Mouse (Mus musculus): ENCODE results near the gene Ier5. TPM values are rescaled to one million over a fixed set of nuclear protein-coding genes. Genes with fewer than 3 reads are reported as not detected.

The Ier5 gene
- polyA plus RNA-seq, 1 experiment, result 21.1 TPM

GRCm38 (mm10) chr1:155124397-155124796 lies 25.0 kb upstream of the Ier5 start:
- H3ac ChIP-seq (ENCODE audit: control insufficient read depth, insufficient read length), result no peak overlapping the region
- H3K4me3 ChIP-seq, result no peak overlapping the region
- no peaks in the 10 kb centered on the region for H3K79me2 ChIP-seq (ENCODE audit: control insufficient read depth, insufficient read depth)
- no peaks in the 10 kb centered on the region for H3K27me3 ChIP-seq (ENCODE audit: control insufficient read depth, insufficient read depth, insufficient read length)
- TF ChIP-seq REST (IDR thresholded peaks at IDR 0.05; ENCODE audit: insufficient read depth, insufficient read length) (no peak), TCF12 (IDR thresholded peaks at IDR 0.05; ENCODE audit: insufficient read depth, poor library complexity, severe bottlenecking) (no peak), MYOD1 (IDR thresholded peaks at IDR 0.05; ENCODE audit: control insufficient read depth in 1 of 3, insufficient read length in 2 of 3, low read depth in 2 of 3) (no peak), CEBPB (IDR thresholded peaks at IDR 0.05; ENCODE audit: insufficient read depth, poor library complexity, severe bottlenecking) (no peak), USF1 (IDR thresholded peaks at IDR 0.05; ENCODE audit: low read depth) (no peak), MAX (IDR thresholded peaks at IDR 0.05; ENCODE audit: low read depth) (no peak), POLR2AphosphoS2 (IDR thresholded peaks at IDR 0.05; ENCODE audit: insufficient read length, low read depth) (no peak)
- H3K4me2 ChIP-seq (ENCODE audit: low read depth), result no peak overlapping the region
- no peaks in the 10 kb centered on the region for H3K36me3 ChIP-seq (ENCODE audit: control insufficient read depth, insufficient read depth)

GRCm38 (mm10) chr1:155121977-155122939 lies 22.8 kb upstream of the Ier5 start:
- Histone ChIP-seq H3ac (ENCODE audit: control insufficient read depth, insufficient read length) (no peak overlapping the region), H3K4me2 (ENCODE audit: low read depth) (peak overlapping the region; percentile 38), H3K79me2 (ENCODE audit: control insufficient read depth, insufficient read depth) (no peaks in the 10 kb centered on the region), H3K36me3 (ENCODE audit: control insufficient read depth, insufficient read depth) (no peaks in the 10 kb centered on the region), H3K4me3 (no peak overlapping the region), H3K27me3 (ENCODE audit: control insufficient read depth, insufficient read depth, insufficient read length) (no peaks in the 10 kb centered on the region)
- TF ChIP-seq MYOD1 (IDR thresholded peaks at IDR 0.05; ENCODE audit: control insufficient read depth in 1 of 3, insufficient read length in 2 of 3, low read depth in 2 of 3) (peak in 1 of 3 experiments; percentile 73), USF1 (IDR thresholded peaks at IDR 0.05; ENCODE audit: low read depth) (no peak), TCF12 (IDR thresholded peaks at IDR 0.05; ENCODE audit: insufficient read depth, poor library complexity, severe bottlenecking) (no peak), MAX (IDR thresholded peaks at IDR 0.05; ENCODE audit: low read depth) (no peak), MYOG (IDR thresholded peaks at IDR 0.05; ENCODE audit: control insufficient read depth in 1 of 3, insufficient read depth in 1 of 3, insufficient read length in 2 of 3, low read depth in 2 of 3) (peak in 1 of 3 experiments; percentile 46), CEBPB (IDR thresholded peaks at IDR 0.05; ENCODE audit: insufficient read depth, poor library complexity, severe bottlenecking) (0 out of 2 replicates have a peak, but pooled peaks have one; percentile 35), POLR2A (IDR thresholded peaks at IDR 0.05; ENCODE audit: insufficient read length, low read depth) (no peak), TCF3 (IDR thresholded peaks at IDR 0.05; ENCODE audit: insufficient read length, low read depth) (no peak), POLR2AphosphoS2 (IDR thresholded peaks at IDR 0.05; ENCODE audit: insufficient read length, low read depth) (no peak), E2F4 (IDR thresholded peaks at IDR 0.05; ENCODE audit: insufficient read depth) (no peak), SRF (IDR thresholded peaks at IDR 0.05; ENCODE audit: control insufficient read depth, insufficient read length, low read depth) (no peak), REST (IDR thresholded peaks at IDR 0.05; ENCODE audit: insufficient read depth, insufficient read length) (no peak)

DNA sequence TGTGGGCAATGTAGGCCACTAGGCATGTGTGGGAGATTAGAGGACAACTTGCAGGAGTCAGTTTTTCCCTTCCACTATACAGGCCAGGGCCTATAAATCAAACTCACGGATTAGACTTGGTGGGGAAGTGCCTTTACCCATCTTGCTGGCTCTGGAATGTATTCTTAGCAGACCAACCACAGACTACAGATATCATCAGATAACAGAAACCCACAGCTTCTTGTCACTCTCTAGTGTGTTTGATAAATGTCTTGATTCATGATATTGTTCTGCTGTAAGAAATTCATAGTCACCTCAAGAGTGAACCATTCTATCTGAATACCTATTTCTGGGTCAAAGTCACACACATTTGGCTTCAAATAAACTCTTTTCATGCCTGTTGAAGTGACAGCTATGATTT lies 20.3 kb upstream of the Ier5 start:
- Histone ChIP-seq H3ac (ENCODE audit: control insufficient read depth, insufficient read length) (no peak overlapping the region), H3K4me2 (ENCODE audit: low read depth) (no peak overlapping the region), H3K79me2 (ENCODE audit: control insufficient read depth, insufficient read depth) (no peaks in the 10 kb centered on the region), H3K4me3 (no peak overlapping the region), H3K27me3 (ENCODE audit: control insufficient read depth, insufficient read depth, insufficient read length) (no peaks in the 10 kb centered on the region), H3K36me3 (ENCODE audit: control insufficient read depth, insufficient read depth) (no peaks in the 10 kb centered on the region)
- TF ChIP-seq TCF12 (IDR thresholded peaks at IDR 0.05; ENCODE audit: insufficient read depth, poor library complexity, severe bottlenecking) (no peak), E2F4 (IDR thresholded peaks at IDR 0.05; ENCODE audit: insufficient read depth) (no peak), MYOD1 (IDR thresholded peaks at IDR 0.05; ENCODE audit: control insufficient read depth in 1 of 3, insufficient read length in 2 of 3, low read depth in 2 of 3) (no peak), SRF (IDR thresholded peaks at IDR 0.05; ENCODE audit: control insufficient read depth, insufficient read length, low read depth) (no peak), TCF3 (IDR thresholded peaks at IDR 0.05; ENCODE audit: insufficient read length, low read depth) (no peak), POLR2AphosphoS2 (IDR thresholded peaks at IDR 0.05; ENCODE audit: insufficient read length, low read depth) (no peak), MAX (IDR thresholded peaks at IDR 0.05; ENCODE audit: low read depth) (no peak), REST (IDR thresholded peaks at IDR 0.05; ENCODE audit: insufficient read depth, insufficient read length) (no peak), MYOG (IDR thresholded peaks at IDR 0.05; ENCODE audit: control insufficient read depth in 1 of 3, insufficient read depth in 1 of 3, insufficient read length in 2 of 3, low read depth in 2 of 3) (no peak), CEBPB (IDR thresholded peaks at IDR 0.05; ENCODE audit: insufficient read depth, poor library complexity, severe bottlenecking) (no peak)

GRCm38 (mm10) chr1:155113946-155114345 lies 14.5 kb upstream of the Ier5 start:
- TF ChIP-seq MYOD1 (IDR thresholded peaks at IDR 0.05; ENCODE audit: control insufficient read depth in 1 of 3, insufficient read length in 2 of 3, low read depth in 2 of 3) (no peak), MYOG (IDR thresholded peaks at IDR 0.05; ENCODE audit: control insufficient read depth in 1 of 3, insufficient read depth in 1 of 3, insufficient read length in 2 of 3, low read depth in 2 of 3) (no peak), TCF3 (IDR thresholded peaks at IDR 0.05; ENCODE audit: insufficient read length, low read depth) (no peak), REST (IDR thresholded peaks at IDR 0.05; ENCODE audit: insufficient read depth, insufficient read length) (no peak), POLR2A (IDR thresholded peaks at IDR 0.05; ENCODE audit: insufficient read length, low read depth) (no peak)
- Histone ChIP-seq H3K4me3 (no peak overlapping the region), H3K27me3 (ENCODE audit: control insufficient read depth, insufficient read depth, insufficient read length) (no peaks in the 10 kb centered on the region)

More at GRCm38 (mm10) chr1:155113946-155114345, 14.5 kb upstream of the Ier5 start:
- no peak overlapping the region for H3ac ChIP-seq (ENCODE audit: control insufficient read depth, insufficient read length)
- no peak overlapping the region for H3K4me2 ChIP-seq (ENCODE audit: low read depth)
- H3K36me3 ChIP-seq (ENCODE audit: control insufficient read depth, insufficient read depth), result no peaks in the 10 kb centered on the region
- H3K79me2 ChIP-seq (ENCODE audit: control insufficient read depth, insufficient read depth), result no peaks in the 10 kb centered on the region

Data from myocyte (in vitro differentiated cells).